Mouse (Mus musculus) frontal cortex, postnatal 36 days (tissue): ENCODE data around the gene Olfr1417.

Experiments
- DNase-seq, 2 experiments: peaks; one replicate each; pipeline ENCODE4 v3.0.0; 2022; ENCODE audit warnings: low spot score in 2 of 2

Gene Olfr1417

DNA sequence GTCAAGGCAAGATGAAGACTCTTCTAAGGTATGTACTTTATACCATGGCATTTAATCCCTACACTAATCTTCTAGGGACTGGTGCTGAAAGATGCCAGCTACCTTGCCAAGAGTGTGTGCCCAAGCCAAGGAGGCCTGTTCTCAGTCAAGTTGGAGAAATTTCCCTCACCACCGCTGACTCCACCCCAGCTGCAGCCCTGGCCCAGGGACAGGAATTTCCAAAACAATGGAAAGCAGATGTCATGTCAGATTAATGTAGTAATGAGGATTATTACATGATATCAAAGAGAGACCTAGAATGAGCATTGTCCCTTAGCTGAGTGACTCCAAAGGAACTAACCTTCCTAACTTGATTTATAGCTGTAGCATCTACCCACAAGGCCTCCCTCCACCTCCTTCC, 28.2 kb downstream of the Olfr1417 start:
- no peak for DNase-seq

DNA sequence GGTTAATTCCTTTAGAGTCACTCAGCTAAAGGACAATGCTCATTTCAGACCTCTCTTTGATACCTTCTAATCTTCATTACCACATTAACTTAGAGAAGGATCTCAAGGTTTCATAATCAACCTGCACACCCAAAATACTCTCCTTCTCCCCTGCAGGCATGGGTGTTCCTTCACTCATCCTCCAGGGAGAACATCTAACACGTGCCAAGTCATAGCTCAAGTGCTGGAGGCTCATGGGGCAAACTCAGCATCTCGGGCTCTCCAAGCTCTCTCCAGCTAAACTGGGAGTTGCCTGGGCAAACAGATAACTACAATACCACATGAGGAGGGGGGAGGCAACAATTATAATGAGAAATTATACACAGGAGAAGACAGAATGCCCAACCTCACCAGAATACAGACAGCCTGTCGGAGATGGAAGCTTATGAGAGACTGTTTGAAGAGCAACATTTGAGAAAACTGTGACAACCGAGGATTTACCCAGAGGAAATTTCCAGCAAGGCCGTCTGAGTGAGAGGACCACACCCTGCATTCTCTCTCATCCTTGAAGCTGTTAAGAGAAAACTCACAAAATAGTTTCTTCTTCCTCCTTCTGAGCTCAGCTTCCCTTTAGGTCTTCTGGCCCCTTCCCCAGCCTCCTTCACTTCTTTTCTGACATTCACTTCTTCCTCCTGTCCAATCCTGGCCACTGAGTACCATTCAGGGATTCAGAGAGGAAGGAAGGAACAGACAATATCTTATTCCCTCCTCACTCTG, 28.8 kb downstream of the Olfr1417 start:
- no peak for DNase-seq

DNA sequence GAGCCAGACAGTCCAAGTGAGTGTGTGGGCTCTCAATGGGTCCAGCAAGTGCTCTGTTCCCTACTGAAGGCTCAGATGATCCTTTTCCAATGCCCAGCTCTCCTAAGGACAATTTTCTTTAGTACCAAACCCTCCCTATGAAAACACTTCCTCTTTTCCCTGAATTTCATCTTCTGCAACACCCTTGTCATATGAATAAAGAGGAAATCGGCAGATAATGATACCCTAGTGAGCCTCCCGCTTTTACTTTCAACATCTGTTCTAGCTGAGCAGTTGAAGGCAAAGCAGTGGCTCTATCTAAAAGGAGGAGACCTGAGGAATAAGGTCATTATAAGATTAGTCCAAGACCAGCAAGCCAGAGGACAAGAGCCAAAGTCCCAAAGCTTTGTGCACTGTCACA, 30.6 kb downstream of the Olfr1417 start:
- no peak for DNase-seq

DNA sequence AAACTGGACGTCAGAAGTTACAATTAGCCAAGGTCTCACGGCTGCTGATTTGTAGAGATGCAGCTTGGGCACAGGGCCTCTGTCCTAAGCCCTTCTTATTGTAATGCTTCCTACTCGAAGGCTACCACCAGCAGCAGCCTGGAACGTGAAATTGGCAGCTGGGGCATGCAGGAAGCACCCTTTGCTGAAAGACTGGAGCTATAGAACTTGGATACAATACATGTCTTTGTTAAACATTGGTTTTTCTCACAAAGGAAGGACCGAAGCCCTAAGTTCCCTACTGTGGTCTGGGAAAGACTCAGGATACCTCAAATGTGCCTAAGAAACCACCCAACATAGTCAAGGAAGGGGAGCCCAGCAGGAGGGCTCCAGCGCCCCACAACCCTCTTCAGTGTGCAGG, 31.2 kb downstream of the Olfr1417 start:
- DNase-seq, result no peak

DNA sequence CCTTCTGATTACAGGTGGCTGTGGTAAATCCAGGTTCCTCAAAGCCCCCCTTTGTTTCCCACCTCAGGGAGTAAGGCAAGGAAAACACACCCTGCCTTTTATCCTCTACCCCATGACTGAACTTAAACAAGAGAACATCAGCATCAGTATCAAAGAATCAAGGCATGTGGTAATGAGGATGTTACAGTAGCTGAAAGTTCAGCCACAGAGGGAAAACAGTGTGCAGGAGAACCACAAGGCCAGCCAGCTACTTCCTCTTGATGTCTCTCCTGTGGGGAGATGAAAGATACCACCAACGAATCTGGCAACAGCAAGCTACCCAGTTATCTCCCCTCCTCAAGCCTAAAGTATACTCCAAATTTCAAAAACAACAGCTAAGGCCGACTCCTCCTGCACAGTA, 31.8 kb downstream of the Olfr1417 start:
- DNase-seq, result no peak

DNA sequence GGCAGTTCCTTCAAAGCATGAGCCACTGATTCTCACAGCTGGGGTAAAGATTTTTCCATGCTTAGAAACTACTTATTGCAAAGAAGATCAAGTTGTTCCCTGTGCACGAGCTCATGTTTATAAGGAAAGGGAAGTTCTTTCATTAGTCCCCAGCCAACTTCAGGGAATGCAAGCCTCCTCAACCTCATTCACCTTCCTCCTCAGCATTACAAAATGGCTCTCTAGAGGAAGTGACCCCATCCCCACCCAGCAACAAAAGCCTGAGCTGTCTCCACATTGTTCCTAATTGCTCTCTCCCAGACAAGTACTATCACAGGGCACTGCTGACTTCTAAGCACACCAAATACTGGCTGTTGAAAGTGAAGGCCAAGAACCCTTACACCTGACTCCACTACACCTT, 34.6 kb downstream of the Olfr1417 start:
- DNase-seq, result no peak

DNA sequence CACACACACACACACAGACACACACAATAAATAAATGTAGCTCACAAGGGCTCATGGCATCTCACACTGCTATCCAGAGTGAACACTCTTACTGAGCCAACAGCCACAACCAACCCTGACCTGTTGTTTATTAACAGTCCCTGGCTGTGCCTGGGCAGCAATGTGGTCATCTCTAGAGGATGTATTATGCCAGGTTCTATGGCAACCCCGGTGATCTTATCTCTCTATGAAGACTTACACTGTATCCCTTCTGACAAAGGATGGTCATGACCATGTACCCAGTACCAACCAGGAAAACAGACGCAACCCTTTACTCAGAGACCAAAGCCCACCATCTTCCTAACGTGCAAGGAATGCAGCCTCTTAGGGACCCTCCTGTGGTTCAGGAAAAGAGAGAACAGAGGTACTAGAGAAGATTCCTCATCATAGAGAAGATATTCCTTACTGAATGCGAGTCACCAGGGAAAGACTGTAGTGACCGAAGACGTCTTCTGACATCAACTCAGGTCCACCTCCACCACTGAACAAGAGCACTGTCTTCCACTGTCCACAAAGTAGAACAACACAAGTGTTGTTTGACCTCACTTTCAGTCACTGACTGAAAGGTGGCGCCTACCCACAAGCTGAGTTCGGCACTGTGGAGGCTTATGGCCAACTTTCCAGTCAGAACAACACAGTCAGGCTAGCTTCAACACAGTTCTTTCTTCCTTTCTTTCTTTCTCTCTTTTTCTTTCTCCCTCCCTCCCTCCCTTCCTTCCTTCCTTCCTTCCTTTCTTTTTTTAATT, 38.3 kb downstream of the Olfr1417 start:
- DNase-seq, result no peak

DNA sequence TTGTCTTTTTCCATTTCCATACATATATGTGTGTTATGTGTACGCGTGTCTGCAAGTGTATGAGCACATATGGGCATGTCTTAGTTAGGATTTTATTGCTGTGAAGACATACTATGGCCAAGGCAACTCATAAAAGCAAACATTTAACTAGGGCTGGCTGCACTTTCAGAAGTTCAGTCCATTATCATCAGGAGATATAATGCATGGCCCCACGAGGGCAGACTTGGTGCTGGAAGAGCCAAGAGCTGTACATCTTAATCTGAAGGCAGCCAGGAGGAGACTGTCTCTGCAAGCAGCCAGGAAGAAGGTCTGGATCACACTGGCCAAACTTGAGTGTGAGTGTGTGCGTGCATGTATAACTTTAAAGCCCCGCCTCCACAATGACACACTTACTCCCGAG, 44.6 kb downstream of the Olfr1417 start:
- no peak for DNase-seq

DNA sequence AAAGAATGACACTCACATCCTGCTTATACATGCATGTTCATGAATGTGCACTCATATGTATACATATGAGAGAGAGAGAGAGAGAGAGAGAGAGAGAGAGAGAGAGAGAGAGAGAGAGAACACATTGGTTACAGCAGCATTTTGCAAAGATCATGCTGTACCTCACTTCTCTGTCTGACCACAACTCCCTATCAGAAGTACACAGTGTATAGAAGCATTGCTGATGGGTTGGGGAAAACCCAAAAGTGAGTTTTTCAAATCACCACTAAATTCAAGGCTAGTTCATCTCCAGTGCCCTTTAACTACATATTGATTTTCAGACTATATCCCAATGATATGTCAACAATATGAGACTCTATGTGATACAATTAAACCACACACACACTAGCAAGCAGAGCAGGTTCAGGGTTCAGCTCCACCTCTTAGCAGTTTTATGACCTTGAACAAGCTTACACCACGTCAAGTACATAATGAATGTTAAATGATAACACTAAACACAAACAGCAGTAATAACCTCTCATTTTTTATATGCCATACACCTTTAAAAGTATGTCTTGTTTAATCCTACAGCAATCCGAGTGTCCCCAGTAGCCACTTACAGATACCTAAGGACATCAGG, 45.2 kb downstream of the Olfr1417 start:
- DNase-seq, result no peak

DNA sequence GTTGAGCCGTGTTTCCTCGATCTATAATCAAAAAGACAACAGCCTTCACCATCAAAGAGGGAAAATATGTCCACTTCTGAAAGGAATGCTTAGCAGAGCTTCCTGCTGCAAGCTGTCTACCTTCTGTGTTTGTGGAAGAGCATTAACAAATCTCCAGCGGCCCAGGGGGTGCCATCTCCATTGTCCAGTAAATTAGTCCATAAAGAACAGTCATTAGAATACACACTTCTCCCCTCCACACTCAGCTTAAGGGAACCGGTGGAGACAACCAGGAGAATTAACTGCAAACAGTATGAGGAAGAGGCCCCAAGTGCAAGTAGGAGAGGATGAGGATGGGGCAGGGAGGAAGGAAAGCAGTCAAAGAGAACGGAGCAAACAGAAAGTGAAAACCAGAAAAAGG, 47.2 kb downstream of the Olfr1417 start:
- no peak for DNase-seq

DNA sequence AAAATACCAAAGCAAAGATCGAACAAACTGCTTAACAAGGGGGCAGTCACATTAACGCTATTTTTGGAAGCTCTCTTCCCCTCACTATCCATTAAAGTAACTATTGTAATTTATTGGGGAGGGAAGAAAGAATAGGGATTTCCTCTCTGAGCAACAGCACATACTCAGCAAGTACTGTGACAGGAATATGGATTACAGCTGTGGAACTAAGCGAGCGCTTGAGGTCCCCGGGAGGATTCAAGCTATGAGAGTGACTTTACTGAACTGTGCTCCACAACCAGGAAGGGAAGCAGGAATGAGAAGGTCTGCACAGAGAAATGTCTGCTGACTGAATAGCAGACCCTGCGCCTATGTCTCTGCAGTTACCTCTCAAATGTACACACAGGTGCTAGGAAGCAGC, 50.1 kb downstream of the Olfr1417 start:
- DNase-seq, result no peak

DNA sequence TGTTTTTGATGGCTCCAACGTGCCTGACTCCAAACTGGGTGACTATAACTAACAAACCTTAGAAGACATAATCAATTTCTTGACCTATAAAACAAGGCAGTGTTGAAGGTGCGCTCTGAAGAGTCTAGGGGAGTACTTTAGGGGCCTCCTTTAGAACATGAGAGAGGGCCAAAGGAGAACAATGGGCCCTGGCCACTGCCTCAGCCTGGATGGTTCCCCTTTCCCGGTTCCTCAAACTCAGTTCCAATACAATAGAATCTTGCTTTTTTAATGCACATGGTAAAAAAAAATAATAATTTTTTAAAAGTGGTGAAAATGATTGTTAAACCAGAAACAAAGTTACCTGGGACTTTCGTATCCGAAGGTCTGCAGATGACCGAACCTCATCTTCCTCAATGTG, 51.2 kb downstream of the Olfr1417 start:
- DNase-seq, result no peak

DNA sequence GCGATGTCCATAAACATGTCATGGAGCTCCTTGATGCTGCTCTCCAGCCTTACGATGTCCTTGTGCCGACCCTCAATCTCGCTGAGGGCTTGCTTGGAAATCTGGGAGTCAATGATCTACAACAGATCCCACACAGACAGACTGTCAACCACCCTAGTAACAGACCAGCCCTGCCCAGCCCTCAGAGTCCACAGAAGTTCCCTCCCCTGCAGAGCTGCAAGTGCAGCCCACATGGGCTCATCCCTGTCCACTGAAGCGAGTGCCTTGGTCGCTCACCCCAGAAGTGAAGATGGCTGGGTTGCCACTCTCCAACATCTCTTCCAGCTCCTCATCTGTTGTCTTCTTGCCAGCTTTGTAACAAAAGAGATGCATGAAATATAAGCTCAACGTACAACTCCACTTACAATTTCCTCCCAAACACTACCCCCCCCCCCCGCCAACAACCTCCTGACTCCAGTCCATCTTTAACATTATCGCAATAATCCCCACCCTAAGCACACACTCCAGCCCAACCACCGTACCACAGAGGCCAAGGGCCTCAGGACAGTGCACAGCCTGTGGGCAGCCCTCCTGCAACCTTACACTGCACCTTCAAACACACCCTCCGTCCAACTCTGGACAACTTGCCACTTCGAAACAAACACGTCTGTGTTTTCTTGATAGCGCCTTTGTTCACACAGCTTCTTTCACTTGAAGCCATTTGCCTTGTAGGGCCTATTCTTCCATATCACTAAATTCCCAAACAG, 53.4 kb downstream of the Olfr1417 start:
- DNase-seq, result no peak

DNA sequence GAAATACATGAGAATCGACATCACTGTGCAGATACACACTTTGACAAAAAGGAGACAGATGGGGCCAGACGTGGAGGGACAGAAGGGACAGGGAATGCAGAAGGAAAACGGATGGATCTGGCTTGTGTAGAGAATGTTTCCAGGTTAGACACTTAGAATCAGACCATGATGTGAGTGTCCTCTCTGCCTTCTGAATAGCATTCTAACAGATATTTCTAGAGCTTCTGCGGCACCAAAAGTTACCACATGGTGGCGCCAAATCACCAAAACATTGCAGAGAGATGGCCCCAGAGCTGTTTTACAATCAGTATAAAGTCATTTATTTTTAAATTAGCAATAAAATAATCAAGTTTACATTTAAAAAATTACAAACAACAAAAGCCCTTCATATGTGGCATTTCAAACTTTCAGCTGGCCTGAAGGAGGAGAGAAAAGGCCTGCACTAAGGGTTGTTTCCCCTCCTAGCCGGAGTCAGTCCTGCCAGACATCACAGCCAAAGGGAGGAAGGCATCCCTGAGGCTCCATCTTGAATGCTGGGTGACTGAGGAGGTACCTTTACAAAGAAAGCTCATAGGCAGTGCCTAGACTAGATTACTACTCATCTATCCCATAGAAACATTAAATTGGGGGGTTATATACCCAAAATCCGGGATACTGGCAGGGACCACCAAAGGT, 61.7 kb downstream of the Olfr1417 start:
- DNase-seq, result peak; percentile 64 to 75
